Mouse (Mus musculus) MEL (cell line): ENCODE data around the gene Wnt9a.

Experiments used
- CTCF ChIP-seq, 3 experiments: IDR thresholded peaks in 2 of 3; conservative IDR thresholded peaks in 1 of 3; 2 replicates each; pipeline ENCODE4 v1.5.1; 2011 to 2012; ENCODE audit warnings: low read length in 3 of 3, low read depth in 2 of 3, mild to moderate bottlenecking in 2 of 3, improper control_type of control experiment in 1 of 3, inconsistent platforms in 1 of 3, mixed read lengths in 1 of 3, moderate library complexity in 1 of 3; ENCODE audit not compliant: control insufficient read depth in 1 of 3, insufficient read depth in 1 of 3, poor library complexity in 1 of 3, severe bottlenecking in 1 of 3
- GATA1 ChIP-seq: IDR thresholded peaks from 2 replicates; pipeline ENCODE4 v1.6.1; 2011; ENCODE audit warnings: low read depth, low read length, improper control_type of control experiment
- HCFC1 ChIP-seq: IDR thresholded peaks from 2 replicates; pipeline ENCODE4 v1.6.1; 2012; ENCODE audit warnings: low read depth, mild to moderate bottlenecking, inconsistent platforms, low read length, improper control_type of control experiment, moderate library complexity
- KAT2A ChIP-seq: conservative IDR thresholded peaks from 2 replicates; pipeline ENCODE4 v1.6.1; 2012; ENCODE audit warnings: low read depth, low read length, improper control_type of control experiment, inconsistent platforms
- MAZ ChIP-seq: IDR thresholded peaks from 2 replicates; pipeline ENCODE4 v1.6.1; 2012; ENCODE audit warnings: low read depth, mild to moderate bottlenecking, inconsistent platforms, low read length, improper control_type of control experiment
- NRF1 ChIP-seq: IDR thresholded peaks from 2 replicates; pipeline ENCODE4 v1.6.1; 2014; ENCODE audit warnings: low read depth, mild to moderate bottlenecking, inconsistent platforms, low read length, improper control_type of control experiment, moderate library complexity; ENCODE audit not compliant: poor library complexity, insufficient read depth, severe bottlenecking
- POLR2A ChIP-seq, 2 experiments: IDR thresholded peaks; 2 replicates each; pipeline ENCODE4 v1.6.1; 2011 to 2012; ENCODE audit warnings: low read length in 2 of 2, mild to moderate bottlenecking in 2 of 2, control low read depth in 1 of 2, improper control_type of control experiment in 1 of 2, low read depth in 1 of 2, moderate library complexity in 1 of 2; ENCODE audit not compliant: control insufficient read depth in 1 of 2, insufficient read depth in 1 of 2, poor library complexity in 1 of 2
- RCOR1 ChIP-seq: IDR thresholded peaks from 2 replicates; pipeline ENCODE4 v1.6.1; 2012; ENCODE audit warnings: low read depth, mild to moderate bottlenecking, inconsistent platforms, low read length, improper control_type of control experiment
- SMC3 ChIP-seq: IDR thresholded peaks from 2 replicates; pipeline ENCODE4 v1.6.1; 2011; ENCODE audit warnings: low read depth, low read length, improper control_type of control experiment
- TAL1 ChIP-seq: IDR thresholded peaks from 2 replicates; pipeline ENCODE4 v1.6.1; 2012; ENCODE audit warnings: mild to moderate bottlenecking, inconsistent platforms, low read length, moderate library complexity, mixed read lengths

GRCm38 (mm10) chr11:59335942-59336341 lies 29.2 kb downstream of the Wnt9a start:
- TF ChIP-seq POLR2A (IDR thresholded peaks at IDR 0.05; ENCODE audit: control insufficient read depth in 1 of 2, insufficient read depth in 1 of 2, low read depth in 1 of 2, low read length in 2 of 2, poor library complexity in 1 of 2) (no peak), HCFC1 (no peak), MAZ (no peak), NRF1 (no peak), GATA1 (no peak), CTCF (IDR thresholded peaks at IDR 0.05 in 2 of 3, conservative IDR thresholded peaks at IDR 0.05 in 1 of 3; ENCODE audit: control insufficient read depth in 1 of 3, insufficient read depth in 1 of 3, low read depth in 2 of 3, low read length in 3 of 3, poor library complexity in 1 of 3, severe bottlenecking in 1 of 3) (no peak), TAL1 (no peak), RCOR1 (no peak), KAT2A (no peak), SMC3 (no peak)
